Mouse (Mus musculus): ENCODE results near the gene Frzb.

GRCm38 (mm10) chr2:80486851-80487250 is 39.4 kb upstream of the Frzb start:
- TF ChIP-seq POLR2A (IDR thresholded peaks at IDR 0.05; ENCODE audit: borderline replicate concordance, low read depth, low read length): no peak
- TF ChIP-seq CTCF (IDR thresholded peaks at IDR 0.05; ENCODE audit: low read depth, low read length): no peak

Measured in bone marrow macrophage, adult 2 months (primary cell).